Mouse (Mus musculus) granulocyte monocyte progenitor cell, adult 5-6 weeks (primary cell): ENCODE measurements around the gene Sp140. TPM values are rescaled to one million over a fixed set of nuclear protein-coding genes. Genes with fewer than 3 reads are reported as not detected.
A peak's percentile ranks its signal among the peaks of the same experiment; 100 is the strongest.
"Not testable (repeated sequence)": the region's sequence is repeated elsewhere in the genome, so short reads cannot be mapped to it uniquely, and the experiment has no call there.

Source experiments
- ATAC-seq: replicated peaks from 2 replicates; pipeline ENCODE4 v1.8.0; 2016; ENCODE audit warnings: mild to moderate bottlenecking, moderate TSS enrichment, inconsistent platforms; ENCODE audit not compliant: poor library complexity, severe bottlenecking
- total RNA-seq, 2 experiments: library from RNA; stranded (forward) in 1 of 2; stranded (reverse) in 1 of 2; fragments of 200-712, 200-1000 nt in 1 of 2; fragments of >200 nt in 1 of 2; fragmentation: Nextera tagmentation in 1 of 2; gene quantifications; 2 replicates each; pipeline ENCODE4 v1.2.3; 2014 to 2017

The Sp140 gene
- total RNA-seq (2014; fragmentation: Nextera tagmentation): 69.0 and 70.3 TPM in 2 replicates
- total RNA-seq (2017): 58.8 and 66.9 TPM in 2 replicates

DNA sequence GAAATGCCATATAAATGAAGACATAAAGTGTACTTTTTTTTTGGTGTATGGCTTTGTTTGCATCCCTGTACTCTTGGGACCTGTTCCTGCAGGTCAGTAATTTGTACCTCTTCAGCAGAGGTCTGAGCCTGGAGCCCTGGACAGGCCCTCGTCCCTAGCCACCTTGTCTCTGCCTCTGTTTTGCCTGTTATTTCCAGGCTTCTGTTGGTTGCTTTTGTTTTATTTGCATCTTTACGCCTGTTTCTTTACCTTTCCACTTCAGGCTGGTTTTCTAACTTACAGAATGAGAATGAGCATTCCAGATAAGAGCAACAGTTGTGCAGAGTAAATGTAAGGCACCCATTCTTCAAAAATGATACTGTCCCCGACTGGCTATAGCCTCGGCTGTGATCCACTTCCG lies at the start of gene Sp140:
Sp140 (plus strand) TSS at position 301 of the 400 bp plus-strand sequence.
- not testable (repeated sequence) for ATAC-seq

DNA sequence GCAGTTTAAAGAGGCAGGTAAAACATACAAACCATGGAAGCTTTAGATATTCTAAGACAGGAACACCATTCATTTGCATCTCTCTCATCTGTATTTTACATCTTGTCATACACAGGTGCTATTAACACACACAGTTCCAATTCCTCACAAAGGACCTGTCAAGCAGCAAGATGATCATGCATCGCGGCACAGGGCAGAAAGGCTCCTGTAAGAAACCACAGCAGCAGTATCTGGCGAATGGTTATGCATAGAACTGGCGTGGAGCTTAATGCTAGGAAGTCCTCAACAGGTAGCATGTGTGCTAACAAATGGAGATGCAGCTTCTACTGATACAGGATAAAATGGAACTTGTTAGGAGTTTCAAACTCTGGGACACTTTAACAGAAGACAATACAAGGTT lies 44.9 kb upstream of the Sp140 start:
- not testable (repeated sequence) for ATAC-seq

- ATAC-seq: not testable (repeated sequence)
Observed at GRCm38 (mm10) chr1:85573554-85573953, 26.6 kb upstream of the Sp140 start.

GRCm38 (mm10) chr1:85575376-85575775 lies 24.8 kb upstream of the Sp140 start, which contains the start of gene G530012D18Rik:
G530012D18Rik (plus strand) TSS chr1:85575676.
- ATAC-seq: not testable (repeated sequence)

- ATAC-seq: not testable (repeated sequence)
Observed at GRCm38 (mm10) chr1:85578372-85579010, 21.7 kb upstream of the Sp140 start.

- not testable (repeated sequence) for ATAC-seq
Observed at GRCm38 (mm10) chr1:85579199-85580147, 20.7 kb upstream of the Sp140 start.

DNA sequence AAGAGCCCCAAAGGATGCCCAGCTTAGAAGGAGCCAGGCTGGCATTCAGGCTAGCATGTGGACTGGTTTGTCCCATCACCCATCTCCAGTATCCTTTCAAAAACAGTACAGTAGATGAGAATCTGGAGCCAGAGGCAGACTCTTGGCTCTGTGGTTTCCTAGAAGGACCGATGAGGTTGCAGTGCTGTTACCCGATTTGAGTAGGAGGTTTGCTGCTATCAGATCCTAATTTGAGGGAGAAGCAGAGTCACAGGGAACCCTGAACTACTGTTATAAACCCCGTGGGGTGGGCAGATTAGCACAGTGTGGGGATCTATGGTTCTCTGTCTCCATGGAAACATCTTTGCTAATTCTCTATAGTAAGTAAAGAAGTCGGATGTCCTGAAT lies 20.0 kb upstream of the Sp140 start:
- ATAC-seq: 0 out of 2 replicates have a peak, but pooled peaks have one; percentile 25

- ATAC-seq: 0 out of 2 replicates have a peak, but pooled peaks have one; percentile 9
Observed at GRCm38 (mm10) chr1:85580578-85580977, 19.6 kb upstream of the Sp140 start.

GRCm38 (mm10) chr1:85581518-85581917 lies 18.7 kb upstream of the Sp140 start:
- ATAC-seq: not testable (repeated sequence)

DNA sequence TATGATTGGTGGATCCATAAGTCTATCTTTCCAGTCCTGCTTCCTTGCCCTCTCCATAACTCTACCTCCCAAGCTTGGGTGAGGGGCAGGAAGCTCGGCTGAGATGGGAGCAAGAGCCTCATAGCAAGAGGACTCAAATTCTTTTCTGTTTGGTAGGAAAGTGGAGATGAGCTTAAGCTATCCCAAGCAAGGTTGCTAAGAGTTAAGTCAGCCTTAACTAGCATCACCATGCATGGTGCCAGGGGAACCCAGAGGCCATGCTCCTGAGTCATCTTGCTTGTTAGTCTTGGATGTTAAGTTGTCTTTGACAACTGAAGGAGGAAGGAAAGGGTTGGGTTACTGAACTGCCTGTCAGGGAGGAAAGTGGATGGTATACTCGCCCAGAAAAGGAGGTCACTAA lies 11.5 kb upstream of the Sp140 start:
- ATAC-seq: not testable (repeated sequence)

DNA sequence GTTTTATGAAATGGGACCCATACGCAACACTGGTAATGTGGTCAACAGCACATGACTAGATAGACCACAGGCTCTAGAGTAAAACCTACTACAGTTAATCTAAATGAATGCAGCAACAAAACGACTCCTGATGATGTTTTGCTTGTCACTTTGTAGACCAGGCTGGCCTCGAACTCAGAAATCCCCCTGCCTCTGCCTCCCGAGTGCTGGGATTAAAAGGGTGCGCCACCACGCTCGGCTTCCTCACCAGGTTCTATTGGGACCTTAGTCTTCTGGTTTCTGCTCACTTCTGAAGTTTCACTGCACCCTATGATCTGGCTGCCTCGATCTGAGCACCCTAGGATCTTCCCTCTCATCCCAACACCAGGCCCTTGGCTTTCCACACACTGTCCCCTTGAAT lies 7.7 kb upstream of the Sp140 start:
- ATAC-seq: not testable (repeated sequence)

DNA sequence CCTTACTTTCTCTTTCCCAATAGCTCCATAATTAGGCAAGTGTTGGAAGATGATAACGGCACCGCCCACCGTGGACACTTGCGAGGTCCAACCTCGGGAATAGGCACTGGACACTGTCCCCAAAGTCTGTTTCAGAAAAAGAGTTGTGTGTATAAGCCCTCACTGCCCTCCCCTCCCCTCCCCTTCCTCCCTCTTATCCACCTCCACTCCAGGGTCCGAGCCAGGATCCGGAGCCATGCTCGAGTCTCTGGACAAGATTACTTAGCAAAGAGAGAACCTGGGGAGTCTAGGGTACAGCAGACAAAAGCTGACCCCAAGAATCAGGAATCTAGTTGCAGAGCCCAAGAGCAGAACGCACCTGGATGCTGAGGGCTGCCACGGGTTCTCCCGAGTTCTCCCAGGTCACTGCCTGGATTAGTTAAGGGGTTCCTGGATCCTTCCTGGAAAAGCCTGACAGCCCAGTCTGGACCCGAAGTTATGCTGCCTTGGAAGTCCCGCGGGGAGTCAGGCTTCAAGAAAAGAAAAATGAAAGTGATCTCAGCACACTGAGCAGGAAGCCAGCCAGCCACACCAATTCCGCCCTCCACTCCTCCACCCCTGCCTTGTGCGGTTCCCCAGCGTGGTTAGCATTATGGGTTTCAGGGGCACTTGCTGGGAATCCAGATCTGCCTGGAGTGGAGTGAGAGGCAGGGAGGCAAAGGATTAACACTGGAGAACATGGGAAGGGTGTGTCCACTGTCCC lies 1.7 kb upstream of the Sp140 start, which contains the start of gene Sp110:
Sp110 (minus strand) TSS at position 547 of the 742 bp plus-strand sequence.
- ATAC-seq: peak; percentile 52; the same call in 1 of the 2 replicates

GRCm38 (mm10) chr1:85600794-85601193 lies 616 bp downstream of the Sp140 start:
- ATAC-seq: not testable (repeated sequence)

DNA sequence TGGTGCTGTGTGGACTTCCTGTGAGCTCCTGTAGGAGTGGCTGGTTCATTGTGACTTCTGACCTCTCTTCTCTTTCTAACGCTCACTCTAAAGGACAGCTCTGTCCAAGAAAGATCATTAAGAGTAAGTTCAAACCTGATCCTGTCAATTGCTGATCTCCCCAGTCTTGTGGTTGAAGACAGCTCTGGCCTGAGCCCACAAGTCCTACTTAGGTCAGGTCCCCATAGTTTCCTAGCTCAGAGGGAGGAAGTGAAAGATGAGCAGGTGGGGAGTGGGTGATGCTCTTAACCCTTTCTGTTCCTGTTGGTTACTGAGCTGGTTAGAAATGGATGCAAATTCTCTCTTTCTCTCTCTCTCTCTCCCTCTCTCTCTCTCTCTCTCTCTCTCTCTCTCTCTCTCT lies 4.2 kb downstream of the Sp140 start:
- not testable (repeated sequence) for ATAC-seq

DNA sequence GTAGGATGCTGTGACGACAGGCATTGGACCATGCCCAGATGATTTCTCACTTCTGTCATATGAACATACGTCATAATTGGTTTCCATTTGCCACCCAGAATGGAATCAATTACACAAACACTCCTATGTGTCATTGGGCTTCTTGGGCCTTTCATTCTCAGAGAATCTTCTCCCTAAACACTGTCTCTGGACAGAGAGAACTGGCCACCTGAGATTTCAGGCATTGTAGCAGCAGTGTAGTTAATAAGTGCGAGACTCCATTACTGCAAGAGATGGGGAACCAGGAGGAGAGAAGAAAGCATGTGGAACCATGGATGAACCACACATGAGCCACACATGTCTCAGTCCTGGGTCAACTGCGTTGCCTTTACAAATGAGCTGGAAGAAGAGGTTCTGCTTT lies 8.2 kb downstream of the Sp140 start:
- not testable (repeated sequence) for ATAC-seq

- not testable (repeated sequence) for ATAC-seq
Observed at GRCm38 (mm10) chr1:85610581-85610980, 10.4 kb downstream of the Sp140 start.

DNA sequence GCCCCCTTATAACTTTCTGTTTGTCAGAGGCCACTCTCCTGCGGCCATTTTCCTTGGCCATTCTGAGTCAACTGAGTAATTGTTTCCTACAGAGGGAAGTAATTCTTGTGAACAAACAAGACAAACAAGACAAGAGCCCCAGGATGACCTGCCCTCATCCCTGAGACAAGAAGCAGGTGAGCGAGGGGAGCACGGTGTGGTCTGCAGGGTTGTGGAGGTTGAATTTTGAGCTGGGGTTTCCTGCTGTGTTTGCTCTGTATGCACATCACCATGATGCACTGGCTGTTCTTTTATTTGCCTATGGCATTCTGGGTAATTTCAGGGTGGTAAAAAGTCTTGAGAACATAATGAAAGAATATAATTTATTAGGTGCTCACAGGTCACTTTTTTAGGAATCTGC lies 14.9 kb downstream of the Sp140 start:
- ATAC-seq: not testable (repeated sequence)

DNA sequence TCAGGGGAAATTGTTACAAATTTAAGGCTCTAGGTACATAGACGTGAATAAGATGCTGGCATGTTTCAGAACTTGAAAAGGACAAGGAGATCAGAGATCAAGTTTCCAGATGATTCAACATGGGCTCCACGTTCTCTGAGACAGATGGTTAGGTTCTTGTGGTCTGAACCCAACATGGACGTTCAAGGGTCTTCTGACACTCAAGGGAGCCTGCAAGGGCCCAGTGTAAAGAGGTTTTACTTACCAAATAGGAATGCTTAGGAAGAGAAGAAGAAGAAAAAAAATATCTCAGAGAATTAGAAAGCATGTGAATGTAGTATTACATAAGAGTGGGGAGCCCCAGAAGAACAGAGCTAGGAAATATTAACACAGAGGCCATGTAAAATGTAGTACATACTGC lies 15.6 kb downstream of the Sp140 start:
- not testable (repeated sequence) for ATAC-seq

- ATAC-seq: not testable (repeated sequence)
Observed at GRCm38 (mm10) chr1:85617161-85617560, 17.0 kb downstream of the Sp140 start.

DNA sequence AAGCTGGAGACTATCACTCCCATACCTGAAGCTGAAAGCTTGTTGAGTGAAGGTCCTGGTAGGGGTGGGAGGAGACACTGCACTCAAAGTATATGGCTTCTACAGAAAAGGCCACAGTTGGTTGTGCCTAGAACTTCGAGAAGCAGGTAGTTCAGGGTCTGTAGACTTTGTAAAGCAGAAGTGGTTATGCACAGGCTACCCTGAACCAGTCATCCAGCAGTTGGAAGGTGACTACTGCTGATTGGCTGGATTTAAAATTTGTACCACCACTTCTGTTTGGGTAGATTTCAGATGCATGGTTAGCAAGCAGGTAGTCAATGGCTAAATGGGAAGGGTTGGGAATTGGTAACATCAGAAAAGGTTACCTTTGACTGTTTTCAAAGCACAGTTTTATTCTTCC lies 18.5 kb downstream of the Sp140 start:
- ATAC-seq: not testable (repeated sequence)
